Mouse (Mus musculus): ENCODE data around the gene Smarcc2.
A peak's percentile ranks its signal among the peaks of the same experiment; 100 is the strongest.

Smarcc2 gene

GRCm38 (mm10) chr10:128444354-128444753, 14.7 kb upstream of the Smarcc2 start:
- no peak for DNase-seq

- DNase-seq: peak; percentile 13
Observed at GRCm38 (mm10) chr10:128445407-128445806, 13.6 kb upstream of the Smarcc2 start.

GRCm38 (mm10) chr10:128451014-128451413, 8.0 kb upstream of the Smarcc2 start:
- no peak for DNase-seq

- DNase-seq: no peak
Observed at GRCm38 (mm10) chr10:128454471-128454870, 4.6 kb upstream of the Smarcc2 start.

GRCm38 (mm10) chr10:128455280-128455679, 3.8 kb upstream of the Smarcc2 start:
- peak; percentile 62 for DNase-seq

- peak; percentile 11 for DNase-seq
Observed at GRCm38 (mm10) chr10:128457676-128458075, 1.4 kb upstream of the Smarcc2 start.

GRCm38 (mm10) chr10:128458348-128458718, 715 bp upstream of the Smarcc2 start:
- DNase-seq: peak; percentile 92

GRCm38 (mm10) chr10:128459409-128460269, 591 bp downstream of the Smarcc2 start:
- peak; percentile 51 for DNase-seq

- peak; percentile 11 for DNase-seq
Observed at GRCm38 (mm10) chr10:128460270-128460630, 1.2 kb downstream of the Smarcc2 start.

GRCm38 (mm10) chr10:128474366-128474765, 15.3 kb downstream of the Smarcc2 start:
- DNase-seq: no peak

GRCm38 (mm10) chr10:128486370-128486769, 27.3 kb downstream of the Smarcc2 start:
- no peak for DNase-seq

GRCm38 (mm10) chr10:128487861-128488712, 29.0 kb downstream of the Smarcc2 start:
- no peak for DNase-seq

GRCm38 (mm10) chr10:128488776-128489175, 29.7 kb downstream of the Smarcc2 start:
- DNase-seq: no peak

- DNase-seq: no peak
Observed at GRCm38 (mm10) chr10:128489380-128489779, 30.3 kb downstream of the Smarcc2 start.

GRCm38 (mm10) chr10:128489785-128490184, 30.7 kb downstream of the Smarcc2 start:
- DNase-seq: no peak

- no peak for DNase-seq
Observed at GRCm38 (mm10) chr10:128490232-128490631, 31.2 kb downstream of the Smarcc2 start.

GRCm38 (mm10) chr10:128490912-128491311, 31.9 kb downstream of the Smarcc2 start:
- DNase-seq: no peak

- peak; percentile 43 for DNase-seq
Observed at GRCm38 (mm10) chr10:128491495-128491894, 32.4 kb downstream of the Smarcc2 start.

GRCm38 (mm10) chr10:128492051-128492450, 33.0 kb downstream of the Smarcc2 start:
- DNase-seq: peak; percentile 30

- DNase-seq: peak; percentile 68
Observed at GRCm38 (mm10) chr10:128492633-128493311, 33.7 kb downstream of the Smarcc2 start.

- DNase-seq: no peak
Observed at GRCm38 (mm10) chr10:128493319-128493694, 34.3 kb downstream of the Smarcc2 start.

GRCm38 (mm10) chr10:128493695-128494666, 34.9 kb downstream of the Smarcc2 start, which contains the start of gene Myl6:
Gene Myl6, minus strand, starts transcription at chr10:128494145.
- peak; percentile 99 for DNase-seq
